Mouse (Mus musculus): ENCODE data around the gene Nckap5. TPM values are rescaled to one million over a fixed set of nuclear protein-coding genes. Genes with fewer than 3 reads are reported as not detected.

Gene Nckap5
- total and polyA plus RNA-seq, 3 experiments: not detected

DNA sequence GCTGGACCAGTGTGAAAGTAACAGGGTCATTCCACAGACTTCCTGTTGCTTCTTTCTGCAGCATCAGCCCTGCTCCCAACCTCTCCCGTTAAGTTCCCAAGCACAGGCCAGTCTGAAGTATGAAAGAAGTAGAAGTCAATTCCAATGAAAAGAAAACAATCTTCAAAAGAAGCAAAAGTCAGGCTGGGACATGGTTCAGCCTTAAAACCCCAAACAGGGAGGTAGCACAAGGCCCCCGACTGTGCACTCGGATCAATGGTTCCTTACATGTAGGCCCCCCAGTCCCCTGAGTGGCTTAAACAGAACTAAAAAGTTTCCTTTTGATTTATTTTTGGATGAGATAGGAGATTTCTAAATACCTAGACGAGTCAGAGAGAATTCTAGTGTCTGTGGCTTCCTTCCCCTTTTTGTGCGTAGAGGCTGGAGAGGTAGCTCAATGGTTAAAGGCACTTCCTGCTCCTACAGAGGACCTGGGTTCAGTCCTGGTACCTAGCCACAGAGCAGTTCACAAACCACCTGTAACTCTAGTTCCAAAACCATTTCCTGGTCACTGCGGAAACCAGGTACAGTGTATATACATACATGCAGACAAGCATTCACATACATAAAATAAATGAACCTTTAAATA is 260.9 kb downstream of the Nckap5 start:
- Histone ChIP-seq H3K9ac (ENCODE audit: insufficient read depth, low read depth) (no peak overlapping the region), H3K4me3 (replicated peaks in 1 of 3; ENCODE audit: low read depth in 2 of 3, low read length in 2 of 3, poor library complexity in 1 of 3) (no peak overlapping the region), H3K79me2 (replicated peaks; ENCODE audit: control insufficient read depth, extremely low read depth, insufficient read depth, poor library complexity, severe bottlenecking) (no peaks in the 10 kb centered on the region), H3K27ac (ENCODE audit: insufficient read depth, low read depth) (no peak overlapping the region), H3K4me2 (ENCODE audit: insufficient read depth, low read depth, poor library complexity, severe bottlenecking) (no peak overlapping the region), H3K36me3 (replicated peaks in 1 of 2; ENCODE audit: control insufficient read depth in 1 of 2, insufficient read depth in 1 of 2, low read length in 1 of 2) (no peaks in the 10 kb centered on the region), H3K9me3 (replicated peaks; ENCODE audit: low read length) (peaks cover 68% of the 10 kb centered on the region), H3K4me1 (ENCODE audit: control insufficient read depth in 1 of 2, insufficient read depth in 2 of 2) (no peaks in the 10 kb centered on the region), H3K27me3 (replicated peaks) (no peaks in the 10 kb centered on the region)
- TF ChIP-seq ZC3H11A (IDR thresholded peaks at IDR 0.05; ENCODE audit: low read depth, low read length) (no peak), ELF1 (IDR thresholded peaks at IDR 0.05; ENCODE audit: low read depth, low read length) (no peak), UBTF (IDR thresholded peaks at IDR 0.05; ENCODE audit: low read depth, low read length) (no peak)
- dilution Hi-C loops (cut with MboI; ENCODE audit: extremely low pct_ligation_motif_present, extremely low pct_unique_long_range_greater_than_20kb, low sequenced_read_pairs): no loop called here
- DNase-seq (ENCODE audit: extremely low read depth): no peak
- in situ Hi-C loops (cut with MboI; ENCODE audit: low pct_ligation_motif_present, low pct_unique_long_range_greater_than_20kb, low sequenced_read_pairs): no loop called here

DNA sequence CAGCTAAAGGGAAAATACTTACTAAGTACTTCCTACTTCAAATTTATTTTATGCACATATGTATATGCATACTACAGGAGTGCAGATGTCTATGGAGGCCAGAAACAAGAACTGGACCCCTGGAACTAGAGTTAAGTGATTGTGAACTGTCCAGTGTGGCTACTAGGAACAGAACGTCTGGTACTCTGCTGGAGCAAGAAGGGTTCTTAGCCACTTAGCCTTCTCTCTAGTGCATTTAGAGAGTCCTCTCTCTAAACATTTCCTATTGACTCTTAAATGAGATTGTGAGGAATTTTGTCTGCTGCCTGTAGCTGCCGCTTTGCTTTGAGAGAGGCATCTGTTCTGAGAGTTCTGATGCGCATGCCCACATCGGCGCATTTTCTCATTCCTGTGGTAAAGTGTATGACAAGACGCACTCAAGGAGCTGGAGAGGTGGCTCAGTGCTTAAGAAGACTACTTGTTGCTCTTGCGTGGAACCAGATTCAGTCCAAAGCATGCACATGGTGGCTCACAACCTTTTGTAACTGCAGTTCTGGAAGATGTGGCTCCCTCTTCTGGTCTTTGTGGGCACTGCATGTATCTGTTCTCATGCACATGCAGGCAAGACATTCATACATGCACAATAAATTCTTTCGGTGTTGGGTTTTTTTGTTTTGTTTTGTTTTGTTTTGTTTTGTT is 261.9 kb downstream of the Nckap5 start:
- Histone ChIP-seq H3K27ac (ENCODE audit: insufficient read depth, low read depth) (no peak overlapping the region), H3K9ac (ENCODE audit: insufficient read depth, low read depth) (no peak overlapping the region), H3K27me3 (replicated peaks) (no peaks in the 10 kb centered on the region), H3K4me3 (replicated peaks in 1 of 3; ENCODE audit: low read depth in 2 of 3, low read length in 2 of 3, poor library complexity in 1 of 3) (no peak overlapping the region), H3K79me2 (replicated peaks; ENCODE audit: control insufficient read depth, extremely low read depth, insufficient read depth, poor library complexity, severe bottlenecking) (no peaks in the 10 kb centered on the region), H3K9me3 (replicated peaks; ENCODE audit: low read length) (peaks cover 66% of the 10 kb centered on the region), H3K36me3 (replicated peaks in 1 of 2; ENCODE audit: control insufficient read depth in 1 of 2, insufficient read depth in 1 of 2, low read length in 1 of 2) (no peaks in the 10 kb centered on the region), H3K4me2 (ENCODE audit: insufficient read depth, low read depth, poor library complexity, severe bottlenecking) (no peak overlapping the region), H3K4me1 (ENCODE audit: control insufficient read depth in 1 of 2, insufficient read depth in 2 of 2) (no peaks in the 10 kb centered on the region)
- TF ChIP-seq MYC (IDR thresholded peaks at IDR 0.05; ENCODE audit: low read depth, low read length) (no peak), POLR2AphosphoS2 (IDR thresholded peaks at IDR 0.05; ENCODE audit: low read depth, low read length) (no peak), HCFC1 (IDR thresholded peaks at IDR 0.05; ENCODE audit: low read depth, low read length) (no peak), CTCF (conservative IDR thresholded peaks at IDR 0.05 in 1 of 2, IDR thresholded peaks at IDR 0.05 in 1 of 2; ENCODE audit: low read depth in 2 of 2, low read length in 2 of 2) (0 out of 4 replicates have a peak, but pooled peaks of 1 of the 2 experiments have one; percentile 4), ZMIZ1 (IDR thresholded peaks at IDR 0.05; ENCODE audit: low read depth, low read length) (no peak), JUN (IDR thresholded peaks at IDR 0.05; ENCODE audit: insufficient read depth, low read depth, low read length) (no peak), ZC3H11A (IDR thresholded peaks at IDR 0.05; ENCODE audit: low read depth, low read length) (no peak), PAX5 (IDR thresholded peaks at IDR 0.05; ENCODE audit: low read length) (no peak)
- in situ Hi-C loops (cut with MboI; ENCODE audit: low pct_ligation_motif_present, low pct_unique_long_range_greater_than_20kb, low sequenced_read_pairs) (no loop called here), dilution Hi-C loops (cut with MboI; ENCODE audit: extremely low pct_ligation_motif_present, extremely low pct_unique_long_range_greater_than_20kb, low sequenced_read_pairs) (no loop called here)
- no peak for DNase-seq (ENCODE audit: extremely low read depth)

DNA sequence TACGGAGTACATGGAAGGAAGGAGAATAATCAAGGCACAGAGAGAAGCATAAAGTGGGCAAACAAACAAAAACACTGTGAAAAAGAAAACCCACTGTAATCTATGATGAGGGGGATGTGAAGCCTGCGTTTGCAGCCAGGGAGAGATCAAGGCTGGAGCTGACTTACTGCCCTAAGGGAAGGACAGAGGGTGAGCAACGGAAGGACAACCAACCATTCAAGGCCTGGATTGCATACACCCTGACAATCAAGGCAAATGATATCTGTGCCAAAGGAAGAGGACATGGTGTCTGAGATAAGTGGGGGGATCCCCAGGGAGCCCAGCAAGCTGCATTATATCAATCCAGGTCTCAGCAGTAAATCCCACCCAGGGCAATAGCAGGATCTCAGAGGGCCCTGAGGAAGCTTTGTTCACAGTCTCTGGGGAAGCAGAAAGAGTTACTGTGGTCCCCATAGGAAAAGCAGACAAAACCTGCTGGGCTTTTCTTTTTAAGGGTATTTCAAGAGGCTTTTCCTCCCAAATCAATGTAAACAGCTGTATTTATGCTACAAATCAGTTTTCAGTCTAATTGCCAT is 265.4 kb downstream of the Nckap5 start:
- Histone ChIP-seq H3K9me3 (replicated peaks; ENCODE audit: low read length) (peaks cover 63% of the 10 kb centered on the region), H3K27ac (ENCODE audit: insufficient read depth, low read depth) (no peak overlapping the region)
- TF ChIP-seq CTCF (conservative IDR thresholded peaks at IDR 0.05 in 1 of 2, IDR thresholded peaks at IDR 0.05 in 1 of 2; ENCODE audit: low read depth in 2 of 2, low read length in 2 of 2): no peak
- no peak for TF ChIP-seq PAX5 (IDR thresholded peaks at IDR 0.05; ENCODE audit: low read length)
- no peak for TF ChIP-seq TCF12 (IDR thresholded peaks at IDR 0.05; ENCODE audit: low read depth, low read length)
- no peak for TF ChIP-seq IRF4 (IDR thresholded peaks at IDR 0.05; ENCODE audit: low read depth, low read length)
- TF ChIP-seq ZMIZ1 (IDR thresholded peaks at IDR 0.05; ENCODE audit: low read depth, low read length): no peak
- no peak for TF ChIP-seq EP300 (IDR thresholded peaks at IDR 0.05; ENCODE audit: low read length)
- TF ChIP-seq SMC3 (IDR thresholded peaks at IDR 0.05; ENCODE audit: low read depth, low read length): no peak
- no peak for TF ChIP-seq ZKSCAN1 (IDR thresholded peaks at IDR 0.05; ENCODE audit: borderline replicate concordance, low read depth, low read length)
- TF ChIP-seq MAFK (IDR thresholded peaks at IDR 0.05; ENCODE audit: insufficient replicate concordance, low read length): no peak
- TF ChIP-seq MYC (IDR thresholded peaks at IDR 0.05; ENCODE audit: low read depth, low read length): no peak

More for the DNA sequence above, 265.4 kb downstream of the Nckap5 start:
- DNase-seq (ENCODE audit: extremely low read depth): no peak
- Histone ChIP-seq H3K9ac (ENCODE audit: insufficient read depth, low read depth) (no peak overlapping the region), H3K36me3 (replicated peaks in 1 of 2; ENCODE audit: control insufficient read depth in 1 of 2, insufficient read depth in 1 of 2, low read length in 1 of 2) (no peaks in the 10 kb centered on the region), H3K4me1 (ENCODE audit: control insufficient read depth in 1 of 2, insufficient read depth in 2 of 2) (no peaks in the 10 kb centered on the region), H3K79me2 (replicated peaks; ENCODE audit: control insufficient read depth, extremely low read depth, insufficient read depth, poor library complexity, severe bottlenecking) (no peaks in the 10 kb centered on the region), H3K4me2 (ENCODE audit: insufficient read depth, low read depth, poor library complexity, severe bottlenecking) (no peak overlapping the region), H3K4me3 (replicated peaks in 1 of 3; ENCODE audit: low read depth in 2 of 3, low read length in 2 of 3, poor library complexity in 1 of 3) (no peak overlapping the region), H3K27me3 (replicated peaks) (no peaks in the 10 kb centered on the region)
- in situ Hi-C loops (cut with MboI; ENCODE audit: low pct_ligation_motif_present, low pct_unique_long_range_greater_than_20kb, low sequenced_read_pairs): no loop called here
- dilution Hi-C loops (cut with MboI; ENCODE audit: extremely low pct_ligation_motif_present, extremely low pct_unique_long_range_greater_than_20kb, low sequenced_read_pairs): no loop called here
